Mouse (Mus musculus): ENCODE data around the gene Rdh16f2. TPM values are rescaled to one million over a fixed set of nuclear protein-coding genes. Genes with fewer than 3 reads are reported as not detected.
"Not testable (repeated sequence)": the region's sequence is repeated elsewhere in the genome, so short reads cannot be mapped to it uniquely, and the experiment has no call there.

The Rdh16f2 gene
- polyA plus RNA-seq, 1 experiment from 2014 or later = not detected

DNA sequence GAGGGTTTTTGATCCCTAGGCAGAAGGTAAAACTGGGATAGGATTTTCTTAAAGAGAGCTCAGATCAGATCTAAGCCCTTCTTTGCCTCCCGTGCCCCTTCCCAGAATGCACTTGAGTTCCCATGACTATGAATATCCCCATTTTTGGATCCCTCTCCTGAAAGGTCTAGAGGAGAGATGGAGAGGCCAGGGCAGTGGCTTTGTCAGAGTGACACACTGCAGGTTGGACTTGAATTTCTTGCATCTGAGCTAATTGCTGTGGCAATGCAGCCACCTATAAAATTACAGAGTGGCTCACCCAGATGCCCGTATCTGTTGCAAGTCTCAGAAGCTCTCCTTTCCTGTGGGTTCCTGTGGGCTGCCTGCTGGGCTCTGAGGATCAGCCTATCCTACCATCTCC lies 31.9 kb downstream of the Rdh16f2 start, which contains the start of gene Sdr9c7:
Gene Sdr9c7, plus strand, starts transcription at position 301 of the 400 bp plus-strand sequence.
- no peak within 1 kb of the TSS for H3K4me2 ChIP-seq (ENCODE audit: low read depth, low read length)
- 93% methylated on average over 2 of the region's 2 CpGs for WGBS
- H3K27ac ChIP-seq (ENCODE audit: low read depth, low read length) = no peak within 1 kb of the TSS
- no peak for ATAC-seq (ENCODE audit: low read depth)
- no peaks in the 10 kb centered on the region for H3K36me3 ChIP-seq (ENCODE audit: control insufficient read depth, insufficient read depth, low read length)
- H3K9ac ChIP-seq (replicated peaks; ENCODE audit: low read depth, low read length) = no peak within 1 kb of the TSS
- H3K4me3 ChIP-seq (ENCODE audit: low read depth, low read length) = no peak within 1 kb of the TSS
- no peaks in the 10 kb centered on the region for H3K4me1 ChIP-seq (ENCODE audit: control insufficient read depth, insufficient read depth, low read length)
- no peaks in the 10 kb centered on the region for H3K27me3 ChIP-seq (ENCODE audit: control insufficient read depth, insufficient read depth, low read length)
- H3K9me3 ChIP-seq (ENCODE audit: control insufficient read depth, low read length) = no peaks in the 10 kb centered on the region

GRCm38 (mm10) chr10:127899783-127900182 lies 33.5 kb downstream of the Rdh16f2 start:
- H3K9me3 ChIP-seq (ENCODE audit: control insufficient read depth, low read length) = no peaks in the 10 kb centered on the region
- H3K9ac ChIP-seq (replicated peaks; ENCODE audit: low read depth, low read length) = no peak overlapping the region
- H3K4me2 ChIP-seq (ENCODE audit: low read depth, low read length) = no peak overlapping the region
- WGBS = 67% methylated on average over 5 of the region's 5 CpGs
- H3K27ac ChIP-seq (ENCODE audit: low read depth, low read length) = no peak overlapping the region
- no peaks in the 10 kb centered on the region for H3K4me1 ChIP-seq (ENCODE audit: control insufficient read depth, insufficient read depth, low read length)
- ATAC-seq (ENCODE audit: low read depth) = no peak
- no peaks in the 10 kb centered on the region for H3K27me3 ChIP-seq (ENCODE audit: control insufficient read depth, insufficient read depth, low read length)
- H3K4me3 ChIP-seq (ENCODE audit: low read depth, low read length) = no peak overlapping the region
- H3K36me3 ChIP-seq (ENCODE audit: control insufficient read depth, insufficient read depth, low read length) = no peaks in the 10 kb centered on the region

GRCm38 (mm10) chr10:127901751-127902150 lies 35.5 kb downstream of the Rdh16f2 start:
- H3K9me3 ChIP-seq (ENCODE audit: control insufficient read depth, low read length) = no peaks in the 10 kb centered on the region
- no peak overlapping the region for H3K9ac ChIP-seq (replicated peaks; ENCODE audit: low read depth, low read length)
- no peak overlapping the region for H3K27ac ChIP-seq (ENCODE audit: low read depth, low read length)
- WGBS = 89% methylated on average over 4 of the region's 4 CpGs
- no peak overlapping the region for H3K4me2 ChIP-seq (ENCODE audit: low read depth, low read length)
- no peak overlapping the region for H3K4me3 ChIP-seq (ENCODE audit: low read depth, low read length)
- no peaks in the 10 kb centered on the region for H3K27me3 ChIP-seq (ENCODE audit: control insufficient read depth, insufficient read depth, low read length)
- no peak for ATAC-seq (ENCODE audit: low read depth)
- no peaks in the 10 kb centered on the region for H3K36me3 ChIP-seq (ENCODE audit: control insufficient read depth, insufficient read depth, low read length)
- no peaks in the 10 kb centered on the region for H3K4me1 ChIP-seq (ENCODE audit: control insufficient read depth, insufficient read depth, low read length)

GRCm38 (mm10) chr10:127903116-127903515 lies 36.8 kb downstream of the Rdh16f2 start:
- H3K4me2 ChIP-seq (ENCODE audit: low read depth, low read length) = no peak overlapping the region
- H3K27ac ChIP-seq (ENCODE audit: low read depth, low read length) = no peak overlapping the region
- H3K9ac ChIP-seq (replicated peaks; ENCODE audit: low read depth, low read length) = no peak overlapping the region
- H3K27me3 ChIP-seq (ENCODE audit: control insufficient read depth, insufficient read depth, low read length) = no peaks in the 10 kb centered on the region
- ATAC-seq (ENCODE audit: low read depth) = no peak
- H3K36me3 ChIP-seq (ENCODE audit: control insufficient read depth, insufficient read depth, low read length) = no peaks in the 10 kb centered on the region
- 64% methylated on average over 1 of the region's 1 CpGs for WGBS
- H3K4me3 ChIP-seq (ENCODE audit: low read depth, low read length) = no peak overlapping the region
- H3K9me3 ChIP-seq (ENCODE audit: control insufficient read depth, low read length) = no peaks in the 10 kb centered on the region
- no peaks in the 10 kb centered on the region for H3K4me1 ChIP-seq (ENCODE audit: control insufficient read depth, insufficient read depth, low read length)

GRCm38 (mm10) chr10:127904718-127905446 lies 38.6 kb downstream of the Rdh16f2 start:
- Histone ChIP-seq H3K9me3 (ENCODE audit: control insufficient read depth, low read length) (no peaks in the 10 kb centered on the region), H3K4me3 (ENCODE audit: low read depth, low read length) (no peak overlapping the region), H3K9ac (replicated peaks; ENCODE audit: low read depth, low read length) (no peak overlapping the region), H3K27me3 (ENCODE audit: control insufficient read depth, insufficient read depth, low read length) (no peaks in the 10 kb centered on the region), H3K27ac (ENCODE audit: low read depth, low read length) (no peak overlapping the region), H3K36me3 (ENCODE audit: control insufficient read depth, insufficient read depth, low read length) (no peaks in the 10 kb centered on the region), H3K4me2 (ENCODE audit: low read depth, low read length) (no peak overlapping the region), H3K4me1 (ENCODE audit: control insufficient read depth, insufficient read depth, low read length) (no peaks in the 10 kb centered on the region)
- ATAC-seq (ENCODE audit: low read depth) = no peak; the same call in 1 of the 2 replicates
- WGBS = 68% methylated on average over 7 of the region's 7 CpGs

- Histone ChIP-seq H3K27me3 (ENCODE audit: control insufficient read depth, insufficient read depth, low read length) (no peaks in the 10 kb centered on the region), H3K9ac (replicated peaks; ENCODE audit: low read depth, low read length) (no peak overlapping the region), H3K4me1 (ENCODE audit: control insufficient read depth, insufficient read depth, low read length) (no peaks in the 10 kb centered on the region), H3K9me3 (ENCODE audit: control insufficient read depth, low read length) (no peaks in the 10 kb centered on the region), H3K36me3 (ENCODE audit: control insufficient read depth, insufficient read depth, low read length) (no peaks in the 10 kb centered on the region), H3K27ac (ENCODE audit: low read depth, low read length) (no peak overlapping the region), H3K4me3 (ENCODE audit: low read depth, low read length) (no peak overlapping the region), H3K4me2 (ENCODE audit: low read depth, low read length) (no peak overlapping the region)
- ATAC-seq (ENCODE audit: low read depth) = no peak
- 40% methylated on average over 2 of the region's 2 CpGs for WGBS
These were observed 39.9 kb downstream of the Rdh16f2 start for GRCm38 (mm10) chr10:127906138-127906537.

GRCm38 (mm10) chr10:127907386-127907951 lies 41.2 kb downstream of the Rdh16f2 start:
- H3K27me3 ChIP-seq (ENCODE audit: control insufficient read depth, insufficient read depth, low read length) = no peaks in the 10 kb centered on the region
- H3K9ac ChIP-seq (replicated peaks; ENCODE audit: low read depth, low read length) = no peak overlapping the region
- no peaks in the 10 kb centered on the region for H3K9me3 ChIP-seq (ENCODE audit: control insufficient read depth, low read length)
- no peaks in the 10 kb centered on the region for H3K4me1 ChIP-seq (ENCODE audit: control insufficient read depth, insufficient read depth, low read length)
- no peaks in the 10 kb centered on the region for H3K36me3 ChIP-seq (ENCODE audit: control insufficient read depth, insufficient read depth, low read length)
- H3K27ac ChIP-seq (ENCODE audit: low read depth, low read length) = no peak overlapping the region
- no peak overlapping the region for H3K4me2 ChIP-seq (ENCODE audit: low read depth, low read length)
- no peak for ATAC-seq (ENCODE audit: low read depth)
- no peak overlapping the region for H3K4me3 ChIP-seq (ENCODE audit: low read depth, low read length)

DNA sequence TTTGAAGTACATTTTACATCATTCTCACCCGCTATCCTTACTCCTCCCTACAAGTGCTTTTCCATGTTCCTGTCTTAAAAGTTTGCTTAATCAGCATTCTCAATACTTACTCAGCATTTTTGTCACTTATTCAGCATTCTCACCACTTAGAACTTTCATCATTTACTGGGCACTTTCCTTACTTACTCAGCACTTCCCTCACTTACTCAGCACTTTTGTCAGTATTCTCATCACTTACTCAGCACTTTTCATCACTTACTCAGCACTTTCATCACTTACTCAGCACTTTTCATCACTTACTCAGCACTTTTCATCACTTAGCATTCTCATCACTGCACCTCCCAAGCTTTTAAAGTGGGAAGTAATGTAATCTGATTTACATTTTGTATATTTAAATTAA lies 49.3 kb downstream of the Rdh16f2 start:
- no peak overlapping the region for H3K9ac ChIP-seq (replicated peaks; ENCODE audit: low read depth, low read length)
- 95% methylated on average over 1 of the region's 1 CpGs for WGBS
- H3K4me1 ChIP-seq (ENCODE audit: control insufficient read depth, insufficient read depth, low read length) = no peaks in the 10 kb centered on the region
- H3K4me2 ChIP-seq (ENCODE audit: low read depth, low read length) = no peak overlapping the region
- H3K27me3 ChIP-seq (ENCODE audit: control insufficient read depth, insufficient read depth, low read length) = no peaks in the 10 kb centered on the region
- H3K27ac ChIP-seq (ENCODE audit: low read depth, low read length) = no peak overlapping the region
- H3K4me3 ChIP-seq (ENCODE audit: low read depth, low read length) = no peak overlapping the region
- H3K36me3 ChIP-seq (ENCODE audit: control insufficient read depth, insufficient read depth, low read length) = no peaks in the 10 kb centered on the region
- ATAC-seq (ENCODE audit: low read depth) = no peak
- H3K9me3 ChIP-seq (ENCODE audit: control insufficient read depth, low read length) = no peaks in the 10 kb centered on the region

DNA sequence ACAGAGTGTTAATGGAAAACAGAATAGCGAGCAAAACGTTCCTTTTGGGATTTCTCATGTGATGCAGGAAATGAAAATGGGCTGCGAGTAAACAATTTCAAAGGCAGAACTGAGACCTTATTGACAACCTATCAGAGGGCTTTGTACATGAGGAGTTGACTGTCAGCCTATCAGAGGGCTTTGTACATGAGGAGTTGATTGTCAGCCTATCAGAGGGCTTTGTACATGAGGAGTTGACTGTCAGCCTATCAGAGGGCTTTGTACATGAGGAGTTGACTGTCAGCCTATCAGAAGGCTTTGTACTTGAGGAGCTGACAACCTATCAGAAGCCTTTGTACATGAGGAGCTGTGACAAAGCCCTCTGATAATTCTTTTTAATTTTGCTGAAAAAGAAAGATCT lies 50.9 kb downstream of the Rdh16f2 start:
- not testable (repeated sequence) for H3K27ac ChIP-seq (ENCODE audit: low read depth, low read length)
- WGBS = 86% methylated on average over 3 of the region's 3 CpGs

More for the DNA sequence above, 50.9 kb downstream of the Rdh16f2 start:
- not testable (repeated sequence) for H3K4me1 ChIP-seq (ENCODE audit: control insufficient read depth, insufficient read depth, low read length); H3K4me3 ChIP-seq (ENCODE audit: low read depth, low read length); H3K27me3 ChIP-seq (ENCODE audit: control insufficient read depth, insufficient read depth, low read length); ATAC-seq (ENCODE audit: low read depth); H3K9ac ChIP-seq (replicated peaks; ENCODE audit: low read depth, low read length); H3K4me2 ChIP-seq (ENCODE audit: low read depth, low read length); H3K36me3 ChIP-seq (ENCODE audit: control insufficient read depth, insufficient read depth, low read length); H3K9me3 ChIP-seq (ENCODE audit: control insufficient read depth, low read length)

Data from neural tube, embryonic 14.5 days (tissue).